ENCODE assay signal across 8 mouse cellular contexts in genomic region chr15:102028040-102028439, GRCm38 (mm10). TPM values are rescaled to one million over a fixed set of nuclear protein-coding genes. Genes with fewer than 3 reads are reported as not detected.
A peak's percentile ranks its signal among the peaks of the same experiment; 100 is the strongest.
DNase-seq lines count a peak whose midpoint lies in the region; ATAC-seq and TF ChIP-seq lines count a peak whose summit lies in the region.

Gene Krt18 (plus strand): TSS chr15:102028180.

- no peaks in the 10 kb centered on the region for H3K9me3 ChIP-seq in neural tube, embryonic 11.5 days (ENCODE audit: control insufficient read depth, low read length)
- H3K9me3 ChIP-seq in forebrain, embryonic 16.5 days (ENCODE audit: control insufficient read depth, low read length) = no peaks in the 10 kb centered on the region
- no peaks in the 10 kb centered on the region for H3K9me3 ChIP-seq in midbrain, embryonic 11.5 days (ENCODE audit: control insufficient read depth, low read length)

- no peak for ATAC-seq in neural tube, embryonic 11.5 days (ENCODE audit: insufficient read depth, low FRiP score, low TSS enrichment)
- ATAC-seq in forebrain, embryonic 16.5 days = no peak
- ATAC-seq in midbrain, embryonic 11.5 days (ENCODE audit: low FRiP score) = no peak

- TF ChIP-seq POLR2A in cerebellum, adult 2 months (IDR thresholded peaks at IDR 0.05; ENCODE audit: borderline replicate concordance, insufficient read depth, low read length) = no peak

- peaks cover 36% of the 10 kb centered on the region for H3K27me3 ChIP-seq in neural tube, embryonic 11.5 days (ENCODE audit: control insufficient read depth, insufficient read depth, low read length)
- H3K27me3 ChIP-seq in forebrain, embryonic 16.5 days (replicated peaks; ENCODE audit: control insufficient read depth, insufficient read depth, low read length) = peaks cover 14% of the 10 kb centered on the region; the same call in 1 of the 2 replicates
- H3K27me3 ChIP-seq in midbrain, embryonic 11.5 days (ENCODE audit: control insufficient read depth, insufficient read depth, low read length) = peaks cover 20% of the 10 kb centered on the region
- H3K27me3 ChIP-seq in cerebellum, adult 2 months (ENCODE audit: control insufficient read depth, insufficient read depth, low read length) = no peaks in the 10 kb centered on the region; the same call in 1 of the 2 replicates

- 1% methylated on average over 27 of the region's 28 CpGs for WGBS in neural tube, embryonic 11.5 days
- 3% methylated on average over 28 of the region's 28 CpGs for WGBS in forebrain, embryonic 16.5 days
- 2% methylated on average over 28 of the region's 28 CpGs for WGBS in large intestine, adult 2 months
- 2% methylated on average over 27 of the region's 28 CpGs for WGBS in midbrain, embryonic 11.5 days
- WGBS in cerebellum, adult 2 months = 6% methylated on average over 28 of the region's 28 CpGs

- H3K4me1 ChIP-seq in neural tube, embryonic 11.5 days (ENCODE audit: control insufficient read depth, insufficient read depth, low read length) = no peaks in the 10 kb centered on the region; the same call in 1 of the 2 replicates
- 0 out of 2 replicates have a peak, but pooled peaks cover 6% of the 10 kb centered on the region for H3K4me1 ChIP-seq in forebrain, embryonic 16.5 days (replicated peaks; ENCODE audit: control insufficient read depth, insufficient read depth, low read length)
- peaks cover 10% of the 10 kb centered on the region; the same call in 1 of the 2 replicates for H3K4me1 ChIP-seq in midbrain, embryonic 11.5 days (ENCODE audit: control insufficient read depth, insufficient read depth, low read length)
- H3K4me1 ChIP-seq in cerebellum, adult 2 months (ENCODE audit: control insufficient read depth, insufficient read depth, low read length) = no peaks in the 10 kb centered on the region

- no peak within 1 kb of the TSS for H3K9ac ChIP-seq in neural tube, embryonic 11.5 days (ENCODE audit: low read length)
- no peak within 1 kb of the TSS for H3K9ac ChIP-seq in forebrain, embryonic 16.5 days (replicated peaks; ENCODE audit: low read depth, low read length)
- H3K9ac ChIP-seq in midbrain, embryonic 11.5 days (ENCODE audit: low read length) = peak within 1 kb of the TSS; percentile 40

- no peak for DNase-seq in neural tube, embryonic 11.5 days (ENCODE audit: low spot score)
- DNase-seq in neural tube, embryonic 10.5 days (ENCODE audit: extremely low spot score, low spot score) = no peak
- DNase-seq in large intestine, adult 2 months (ENCODE audit: low read depth, low spot score) = no peak
- DNase-seq in midbrain, embryonic 11.5 days (ENCODE audit: low spot score, missing footprints) = peak; percentile 91
- DNase-seq in cerebellum, adult 2 months = no peak
- no peak for DNase-seq in frontal cortex, adult 2 months (ENCODE audit: extremely low spot score in 1 of 2, low spot score in 1 of 2)
- no peak for DNase-seq in left cerebral cortex, postnatal 14 days (ENCODE audit: low spot score in 2 of 2)

- H3K4me2 ChIP-seq in neural tube, embryonic 11.5 days (ENCODE audit: low read depth) = peak within 1 kb of the TSS; percentile 44
- peak within 1 kb of the TSS; percentile 0; the same call in 1 of the 2 replicates for H3K4me2 ChIP-seq in forebrain, embryonic 16.5 days (ENCODE audit: low read length)
- H3K4me2 ChIP-seq in midbrain, embryonic 11.5 days = peak within 1 kb of the TSS; percentile 38

- intact Hi-C loops in left cerebral cortex, postnatal 14 days (cut with DNase I) = no loop called here

- peak within 1 kb of the TSS; percentile 18 for H3K4me3 ChIP-seq in neural tube, embryonic 11.5 days (ENCODE audit: low read depth, low read length)
- no peak within 1 kb of the TSS for H3K4me3 ChIP-seq in forebrain, embryonic 16.5 days (replicated peaks; ENCODE audit: low read length)
- peak within 1 kb of the TSS; percentile 14 for H3K4me3 ChIP-seq in midbrain, embryonic 11.5 days (ENCODE audit: low read depth, low read length)
- H3K4me3 ChIP-seq in cerebellum, adult 2 months (replicated peaks; ENCODE audit: insufficient read depth, low read depth, low read length) = no peak within 1 kb of the TSS

- H3K36me3 ChIP-seq in neural tube, embryonic 11.5 days (ENCODE audit: control insufficient read depth, insufficient read depth, low read length) = no peaks in the 10 kb centered on the region
- H3K36me3 ChIP-seq in forebrain, embryonic 16.5 days (ENCODE audit: control insufficient read depth, insufficient read depth) = no peaks in the 10 kb centered on the region
- no peaks in the 10 kb centered on the region for H3K36me3 ChIP-seq in midbrain, embryonic 11.5 days (ENCODE audit: control insufficient read depth, insufficient read depth, low read length)

- no peak for TF ChIP-seq CTCF in cerebellum, adult 2 months (IDR thresholded peaks at IDR 0.05; ENCODE audit: borderline replicate concordance, insufficient read depth, low read depth, low read length)

- H3K27ac ChIP-seq in neural tube, embryonic 11.5 days (ENCODE audit: low read depth, low read length) = no peak within 1 kb of the TSS
- H3K27ac ChIP-seq in forebrain, embryonic 16.5 days (ENCODE audit: low read length) = no peak within 1 kb of the TSS
- H3K27ac ChIP-seq in midbrain, embryonic 11.5 days (ENCODE audit: low read depth, low read length) = no peak within 1 kb of the TSS
- H3K27ac ChIP-seq in cerebellum, adult 2 months (ENCODE audit: insufficient read depth, low read length) = no peak within 1 kb of the TSS

RNA-seq across cellular contexts. Expression of gene Krt18, which starts in this region (rescaled TPM):
- polyA plus RNA-seq in neural tube, embryonic 11.5 days (2014; fragmentation: Nextera tagmentation; extraction: Ambion mirVana) = 8.1 and 10.1 TPM in 2 replicates
- polyA plus RNA-seq in forebrain, embryonic 16.5 days (2015; fragmentation: Nextera tagmentation; extraction: Ambion mirVana) = 4.4 TPM in 2 replicates
- polyA plus RNA-seq in large intestine, adult 2 months (2012; rRNA removed) = 214 and 251 TPM in 2 replicates
- 5.0 and 5.6 TPM in 2 replicates for polyA plus RNA-seq in midbrain, embryonic 11.5 days (2014; fragmentation: Nextera tagmentation; extraction: Ambion mirVana)
- polyA plus RNA-seq in cerebellum, adult 2 months (2012; rRNA removed) = 1.1 and 2.1 TPM in 2 replicates
- 1.4 and 3.5 TPM in 2 replicates for polyA plus RNA-seq in frontal cortex, adult 2 months (2012; rRNA removed)
- total RNA-seq in left cerebral cortex, postnatal 14 days (2021) = under 1 TPM; 0.24 to 0.85 TPM

Comparison
In these comparisons a context has a peak if more than half of its experiments do, and no peak if none do; other contexts are left out.
1. RNA of gene Krt18 (polyA plus RNA-seq): 214 to 251 TPM in large intestine, adult 2 months; 8.1 to 10.1 TPM in neural tube, embryonic 11.5 days, 5.0 to 5.6 TPM in midbrain, embryonic 11.5 days, 4.4 TPM in forebrain, embryonic 16.5 days, 1.4 to 3.5 TPM in frontal cortex, adult 2 months and 1.1 to 2.1 TPM in cerebellum, adult 2 months; every median in the first group is over 10 times any median in the second.
2. H3K4me3 ChIP-seq: peak in neural tube, embryonic 11.5 days (single experiment) and midbrain, embryonic 11.5 days (single experiment); none in forebrain, embryonic 16.5 days (single experiment) and cerebellum, adult 2 months (single experiment).
3. Peak in every context shown above with its lines, with median percentiles within 50 percentile points of each other: H3K4me2 ChIP-seq.